Mouse (Mus musculus) stomach, embryonic 14.5 days (tissue): ENCODE results near the gene Pecam1. TPM values are rescaled to one million over a fixed set of nuclear protein-coding genes. Genes with fewer than 3 reads are reported as not detected.
A peak's percentile ranks its signal among the peaks of the same experiment; 100 is the strongest.

ENCODE experiments used
- ATAC-seq: fragments of 200-750 bp; cut with Nextera tagmentation; 2 replicates; pipeline ENCODE4 v1.8.0; 2017; ENCODE audit warnings: low read depth, moderate TSS enrichment; ENCODE audit not compliant: insufficient number of reproducible peaks, insufficient read depth, low FRiP score
- H3K27ac ChIP-seq: fragments of 300-500 bp; sonication (generic); 2 replicates; pipeline ENCODE4 v1.5.1; 2014; ENCODE audit warnings: mild to moderate bottlenecking, low read length, moderate library complexity, mixed read lengths
- H3K27me3 ChIP-seq: fragments of 300-500 bp; sonication (generic); 2 replicates; pipeline ENCODE4 v1.6.1; 2014; ENCODE audit warnings: low read length, control low read depth, mixed read lengths; ENCODE audit not compliant: control insufficient read depth, insufficient read depth
- H3K36me3 ChIP-seq: fragments of 300-500 bp; sonication (generic); 2 replicates; pipeline ENCODE4 v1.6.1; 2014; ENCODE audit warnings: mild to moderate bottlenecking, control low read depth, low read length, moderate library complexity, mixed read lengths; ENCODE audit not compliant: control insufficient read depth, insufficient read depth
- H3K4me1 ChIP-seq: fragments of 300-500 bp; sonication (generic); 2 replicates; pipeline ENCODE4 v1.6.1; 2014; ENCODE audit warnings: low read length, control low read depth, mixed read lengths; ENCODE audit not compliant: control insufficient read depth, insufficient read depth
- H3K4me2 ChIP-seq: fragments of 300-500 bp; sonication (generic); replicated peaks from 2 replicates; pipeline ENCODE4 v1.6.1; 2014; ENCODE audit warnings: low read depth, low read length, control low read depth
- H3K4me3 ChIP-seq: fragments of 300-500 bp; sonication (generic); 2 replicates; pipeline ENCODE4 v1.5.1; 2014; ENCODE audit warnings: low read depth, low read length, control low read depth
- H3K9ac ChIP-seq: fragments of 300-500 bp; sonication (generic); replicated peaks from 2 replicates; pipeline ENCODE4 v1.6.1; 2014; ENCODE audit warnings: low read depth, mild to moderate bottlenecking, control low read depth, low read length, moderate library complexity, mixed read lengths
- H3K9me3 ChIP-seq: fragments of 300-500 bp; sonication (generic); 2 replicates; pipeline ENCODE4 v1.6.1; 2016; ENCODE audit warnings: low read depth, low read length, control low read depth; ENCODE audit not compliant: control insufficient read depth
- WGBS: fragments of 180-500 bp; shearing (Covaris S2); extraction: QIAGEN DNeasy Blood & Tissue Kit; methylation state at CpG from one replicate; pipeline ENCODE4 v1.1.7; 2014; 5-methylcytosine and 5-hydroxymethylcytosine counted together
- polyA plus RNA-seq: library from polyadenylated mRNA; unstranded; fragments of >200 nt; fragmentation: Nextera tagmentation; extraction: Ambion mirVana; gene quantifications from 2 replicates; pipeline ENCODE4 v1.2.1, GENCODE M21; 2014

The Pecam1 gene
- polyA plus RNA-seq, 1 experiment from 2014 or later: 41.9 TPM

DNA sequence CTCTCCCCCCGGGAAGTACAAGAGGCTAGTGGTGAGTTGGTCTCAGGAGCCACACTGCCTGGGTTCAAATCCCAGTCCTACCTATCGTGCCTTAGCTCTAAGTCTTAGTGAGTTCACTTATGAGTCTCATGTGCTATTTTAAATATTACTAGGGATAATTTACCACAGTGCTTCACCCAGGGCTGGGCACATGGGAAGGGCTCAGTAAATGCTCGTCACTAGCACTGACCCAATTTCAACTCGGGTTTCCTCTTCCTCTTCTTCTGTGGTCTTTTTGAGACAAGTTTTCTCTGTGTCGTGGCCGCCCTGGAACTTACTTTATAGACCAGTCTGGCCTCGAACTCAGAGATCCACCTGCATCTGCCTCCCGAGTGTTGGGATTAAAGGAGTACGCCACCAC lies 63.1 kb downstream of the Pecam1 start:
- no peak overlapping the region for H3K27ac ChIP-seq
- H3K9me3 ChIP-seq: no peaks in the 10 kb centered on the region
- H3K4me3 ChIP-seq: no peak overlapping the region
- no peaks in the 10 kb centered on the region for H3K27me3 ChIP-seq
- H3K9ac ChIP-seq: no peak overlapping the region
- no peak overlapping the region for H3K4me2 ChIP-seq
- no peak for ATAC-seq
- H3K4me1 ChIP-seq: no peaks in the 10 kb centered on the region
- WGBS: 88% methylated on average over 9 of the region's 9 CpGs
- no peaks in the 10 kb centered on the region for H3K36me3 ChIP-seq

GRCm38 (mm10) chr11:106684027-106684426 lies 66.4 kb downstream of the Pecam1 start:
- H3K9me3 ChIP-seq: no peaks in the 10 kb centered on the region
- no peak overlapping the region for H3K27ac ChIP-seq
- H3K27me3 ChIP-seq: no peaks in the 10 kb centered on the region
- no peak overlapping the region for H3K4me3 ChIP-seq
- H3K36me3 ChIP-seq: no peaks in the 10 kb centered on the region
- no peak overlapping the region for H3K9ac ChIP-seq
- ATAC-seq: no peak
- H3K4me1 ChIP-seq: no peaks in the 10 kb centered on the region
- 84% methylated on average over 8 of the region's 8 CpGs for WGBS
- H3K4me2 ChIP-seq: no peak overlapping the region

DNA sequence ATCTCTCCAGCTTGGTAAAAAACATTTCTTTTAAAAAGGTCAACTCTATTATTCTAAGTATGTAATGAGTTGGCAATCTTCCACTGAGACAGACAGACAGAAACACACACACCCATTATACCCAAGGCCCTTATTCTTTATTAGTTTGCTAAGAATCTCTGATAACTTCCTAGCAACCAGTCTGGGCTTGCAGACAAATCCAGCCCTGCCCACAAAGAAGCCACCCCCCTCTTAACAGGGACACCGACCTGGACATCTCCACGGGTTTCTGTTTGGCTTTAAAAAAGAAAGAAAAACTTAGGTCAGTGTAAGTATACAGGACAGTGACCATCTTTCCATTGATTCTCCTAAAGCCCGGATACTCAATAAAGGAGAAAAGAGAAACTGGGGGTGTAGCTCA lies 67.1 kb downstream of the Pecam1 start:
- Histone ChIP-seq H3K9ac (no peak overlapping the region), H3K4me2 (no peak overlapping the region), H3K27me3 (no peaks in the 10 kb centered on the region), H3K4me3 (no peak overlapping the region), H3K9me3 (no peaks in the 10 kb centered on the region), H3K36me3 (no peaks in the 10 kb centered on the region), H3K27ac (no peak overlapping the region), H3K4me1 (no peaks in the 10 kb centered on the region)
- ATAC-seq: no peak
- WGBS: 77% methylated on average over 3 of the region's 3 CpGs

DNA sequence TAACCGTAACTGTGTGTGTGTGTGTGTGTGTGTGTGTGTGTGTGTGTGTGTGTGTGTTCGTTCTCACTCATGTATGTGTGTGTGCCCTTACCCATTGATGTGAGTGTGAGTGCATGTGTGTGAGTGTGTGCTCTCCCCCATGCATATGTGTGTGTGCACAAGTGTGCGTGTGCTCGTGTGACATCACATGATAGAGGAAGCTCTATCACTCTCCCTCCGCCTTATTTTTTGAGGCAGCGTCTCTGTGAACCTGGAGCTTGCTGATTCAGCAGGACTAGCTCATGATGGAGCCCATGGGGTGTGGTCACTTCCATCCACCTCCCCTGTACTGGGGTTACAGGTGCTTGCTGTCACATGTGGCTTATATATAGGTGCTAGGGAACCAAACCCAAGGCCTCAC lies 69.3 kb downstream of the Pecam1 start:
- Histone ChIP-seq H3K4me1 (no peaks in the 10 kb centered on the region), H3K9ac (no peak overlapping the region), H3K27ac (no peak overlapping the region), H3K36me3 (no peaks in the 10 kb centered on the region), H3K9me3 (no peaks in the 10 kb centered on the region), H3K4me2 (no peak overlapping the region), H3K4me3 (no peak overlapping the region), H3K27me3 (no peaks in the 10 kb centered on the region)
- 90% methylated on average over 6 of the region's 6 CpGs for whole genome bisulfite sequencing
- ATAC-seq: no peak

GRCm38 (mm10) chr11:106679874-106680273 lies 70.6 kb downstream of the Pecam1 start:
- no peak for ATAC-seq
- H3K36me3 ChIP-seq: no peaks in the 10 kb centered on the region
- 50% methylated on average over 6 of the region's 6 CpGs for WGBS

DNA sequence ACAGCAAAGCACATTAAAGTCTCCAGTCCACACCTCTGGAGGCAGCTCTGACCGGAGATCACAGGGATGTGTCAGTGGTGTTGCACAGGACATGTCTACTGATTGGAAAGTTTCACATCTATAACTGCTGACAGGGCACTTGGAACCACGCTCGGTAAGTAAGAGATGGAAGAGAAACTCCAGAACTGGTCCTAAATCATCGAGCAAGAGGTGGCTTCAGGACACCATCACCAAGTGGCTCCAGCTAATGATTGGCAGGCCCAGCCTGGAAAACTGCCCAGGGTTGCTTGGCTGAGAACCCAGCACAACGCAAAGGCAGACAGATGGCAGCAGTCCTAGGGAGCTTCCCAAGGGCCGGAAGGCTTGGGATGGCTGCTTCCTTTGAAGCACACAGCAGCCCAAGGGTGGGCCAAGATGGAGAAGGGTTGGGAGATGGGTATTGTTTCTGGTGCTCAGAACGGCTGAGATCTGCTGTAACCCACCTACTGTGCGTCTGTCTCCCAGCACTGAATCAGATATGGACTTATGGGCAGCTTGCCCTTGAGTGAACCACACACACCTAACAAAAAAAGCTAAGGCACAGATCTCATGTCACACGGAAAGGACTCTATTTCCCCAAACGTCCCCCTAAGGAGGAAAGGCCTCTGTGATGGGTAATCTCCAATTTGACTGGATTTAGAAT lies 72.4 kb downstream of the Pecam1 start:
- peaks cover 19% of the 10 kb centered on the region; the same call in 1 of the 2 replicates for H3K4me1 ChIP-seq
- no peak overlapping the region for H3K9ac ChIP-seq
- H3K4me2 ChIP-seq: no peak overlapping the region
- H3K9me3 ChIP-seq: no peaks in the 10 kb centered on the region
- H3K36me3 ChIP-seq: no peaks in the 10 kb centered on the region
- ATAC-seq: no peak
- no peak overlapping the region for H3K4me3 ChIP-seq
- H3K27ac ChIP-seq: no peak overlapping the region
- WGBS: 79% methylated on average over 10 of the region's 10 CpGs
- H3K27me3 ChIP-seq: no peaks in the 10 kb centered on the region

More at GRCm38 (mm10) chr11:106679874-106680273, 70.6 kb downstream of the Pecam1 start:
- H3K27ac ChIP-seq: no peak overlapping the region
- no peaks in the 10 kb centered on the region for H3K27me3 ChIP-seq
- H3K4me2 ChIP-seq: no peak overlapping the region
- no peak overlapping the region for H3K4me3 ChIP-seq
- no peak overlapping the region for H3K9ac ChIP-seq
- no peaks in the 10 kb centered on the region for H3K9me3 ChIP-seq
- H3K4me1 ChIP-seq: peaks cover 6% of the 10 kb centered on the region; the same call in 1 of the 2 replicates

GRCm38 (mm10) chr11:106677331-106677730 lies 73.1 kb downstream of the Pecam1 start:
- Histone ChIP-seq H3K4me2 (no peak overlapping the region), H3K27ac (no peak overlapping the region), H3K4me3 (no peak overlapping the region), H3K27me3 (no peaks in the 10 kb centered on the region), H3K9me3 (no peaks in the 10 kb centered on the region), H3K4me1 (peaks cover 19% of the 10 kb centered on the region; the same call in 1 of the 2 replicates), H3K9ac (no peak overlapping the region), H3K36me3 (no peaks in the 10 kb centered on the region)
- no peak for ATAC-seq
- WGBS: 84% methylated on average over 4 of the region's 4 CpGs

GRCm38 (mm10) chr11:106675875-106676274 lies 74.6 kb downstream of the Pecam1 start:
- peak overlapping the region; percentile 70; the same call in 1 of the 2 replicates for H3K27ac ChIP-seq
- WGBS: 77% methylated on average over 5 of the region's 5 CpGs

More at GRCm38 (mm10) chr11:106675875-106676274, 74.6 kb downstream of the Pecam1 start:
- H3K4me3 ChIP-seq: no peak overlapping the region
- no peak overlapping the region for H3K4me2 ChIP-seq
- no peaks in the 10 kb centered on the region for H3K36me3 ChIP-seq
- no peaks in the 10 kb centered on the region for H3K27me3 ChIP-seq
- ATAC-seq: no peak
- H3K9me3 ChIP-seq: no peaks in the 10 kb centered on the region
- peaks cover 19% of the 10 kb centered on the region; the same call in 1 of the 2 replicates for H3K4me1 ChIP-seq
- no peak overlapping the region for H3K9ac ChIP-seq
